Mouse (Mus musculus): Measurements from ENCODE around the gene Ipo4. TPM values are rescaled to one million over a fixed set of nuclear protein-coding genes. Genes with fewer than 3 reads are reported as not detected.

Gene Ipo4
- polyA plus RNA-seq (2015; fragmentation: Nextera tagmentation; extraction: Ambion mirVana): 24.1 and 28.0 TPM in 2 replicates

DNA sequence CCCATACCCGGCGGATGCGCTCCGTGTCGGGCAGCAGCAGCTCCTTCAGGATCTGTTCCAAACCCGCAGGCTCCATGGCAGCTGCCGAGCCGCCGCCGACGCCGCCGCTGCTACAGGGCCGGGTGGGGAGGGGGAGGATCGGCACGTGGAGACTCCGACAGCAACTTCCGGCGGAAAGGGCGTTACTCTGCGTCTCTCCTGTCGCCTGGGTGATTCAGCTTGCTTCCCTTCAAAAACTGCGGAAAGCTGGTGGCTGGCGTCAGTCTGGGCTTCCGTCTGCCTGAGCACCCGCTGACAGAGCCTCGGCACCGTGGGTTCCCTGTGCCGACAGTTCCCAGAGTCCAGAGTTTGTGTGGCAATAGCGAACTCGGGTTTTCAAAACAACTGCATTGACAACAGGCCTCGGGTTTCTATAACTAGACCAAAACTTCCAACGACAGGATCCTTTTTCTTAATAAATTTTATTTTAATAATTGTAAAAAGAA, at the start of gene Ipo4:
Gene Ipo4 (minus strand): TSS at position 435 of the 485 bp plus-strand sequence.

GRCm38 (mm10) chr14:55681160-55682117, 45.7 kb upstream of the Ipo4 start, which contains the start of gene Tinf2:
Gene Tinf2 (minus strand): TSS chr14:55681820.

DNA sequence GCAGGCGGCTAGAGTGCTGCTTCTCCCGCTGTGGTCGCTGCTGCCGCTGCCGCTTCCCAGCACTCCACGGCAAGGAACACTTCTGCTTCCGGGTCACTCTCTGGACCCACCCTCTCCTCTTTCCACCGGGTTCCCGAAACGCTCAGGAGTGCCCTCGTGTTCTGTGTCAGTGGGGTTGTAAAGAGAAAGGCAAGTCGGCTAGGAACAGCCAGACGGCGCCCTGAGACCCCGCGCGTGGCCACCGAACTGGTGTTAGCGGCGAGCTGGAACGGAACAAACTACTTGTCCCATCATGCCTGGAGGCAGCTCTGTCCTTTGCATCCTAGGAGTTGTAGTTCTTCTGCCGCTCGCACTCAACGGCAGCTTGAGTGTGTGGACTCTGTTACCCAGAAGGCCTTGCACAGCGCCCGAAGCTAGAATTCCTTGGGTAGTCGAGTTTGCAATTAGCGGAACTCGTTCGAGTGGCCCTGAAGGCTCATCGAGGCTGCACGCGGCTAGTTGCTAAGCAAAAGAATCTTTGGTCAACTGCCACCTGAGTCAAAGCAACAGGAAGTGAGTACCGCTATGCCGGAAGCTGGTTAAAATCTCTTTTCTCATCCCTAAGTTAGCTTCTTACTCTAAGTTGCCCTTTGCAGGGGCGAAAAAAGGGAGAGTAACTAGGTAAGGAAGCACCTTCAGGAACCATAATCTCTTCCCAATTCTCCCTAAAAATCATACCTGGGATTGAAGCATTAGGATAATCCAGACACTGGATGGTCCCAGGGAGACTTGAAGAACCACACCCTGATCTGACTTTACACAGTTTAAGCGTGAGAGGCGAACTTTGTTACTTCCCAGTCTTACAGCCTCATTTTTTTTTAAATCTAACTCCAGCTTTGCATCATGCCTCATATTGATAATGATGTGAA, 36.3 kb upstream of the Ipo4 start, which contains the start of the genes Gmpr2 and Nedd8:
Gene Gmpr2 (plus strand): TSS at position 109 of the 908 bp plus-strand sequence.
Gene Nedd8 (minus strand): TSS at position 292 of the 908 bp plus-strand sequence.

GRCm38 (mm10) chr14:55659960-55660573, 24.3 kb upstream of the Ipo4 start, which contains the start of gene Mdp1:
Gene Mdp1 (minus strand): TSS chr14:55660508.

DNA sequence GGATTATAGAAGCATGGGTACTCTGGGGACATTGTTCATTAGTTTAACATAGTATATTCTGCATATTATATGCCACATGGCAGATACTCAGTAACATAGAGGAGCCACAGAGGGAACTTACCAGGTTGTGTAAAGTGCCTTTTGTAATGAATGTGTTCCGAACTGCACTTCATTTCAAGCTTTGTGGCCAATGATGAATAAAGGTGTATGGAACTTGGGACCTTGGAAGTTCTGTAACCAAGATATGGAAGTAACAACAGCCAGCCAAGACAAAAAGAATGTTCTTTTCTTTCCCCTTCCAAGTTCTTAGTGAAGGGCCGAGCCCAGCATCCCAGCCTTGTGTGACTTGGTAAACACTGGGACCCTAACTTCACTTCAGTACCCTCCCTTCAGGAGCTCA, 14.1 kb upstream of the Ipo4 start, which contains the start of gene Tssk4:
Gene Tssk4 (plus strand): TSS at position 301 of the 400 bp plus-strand sequence.

DNA sequence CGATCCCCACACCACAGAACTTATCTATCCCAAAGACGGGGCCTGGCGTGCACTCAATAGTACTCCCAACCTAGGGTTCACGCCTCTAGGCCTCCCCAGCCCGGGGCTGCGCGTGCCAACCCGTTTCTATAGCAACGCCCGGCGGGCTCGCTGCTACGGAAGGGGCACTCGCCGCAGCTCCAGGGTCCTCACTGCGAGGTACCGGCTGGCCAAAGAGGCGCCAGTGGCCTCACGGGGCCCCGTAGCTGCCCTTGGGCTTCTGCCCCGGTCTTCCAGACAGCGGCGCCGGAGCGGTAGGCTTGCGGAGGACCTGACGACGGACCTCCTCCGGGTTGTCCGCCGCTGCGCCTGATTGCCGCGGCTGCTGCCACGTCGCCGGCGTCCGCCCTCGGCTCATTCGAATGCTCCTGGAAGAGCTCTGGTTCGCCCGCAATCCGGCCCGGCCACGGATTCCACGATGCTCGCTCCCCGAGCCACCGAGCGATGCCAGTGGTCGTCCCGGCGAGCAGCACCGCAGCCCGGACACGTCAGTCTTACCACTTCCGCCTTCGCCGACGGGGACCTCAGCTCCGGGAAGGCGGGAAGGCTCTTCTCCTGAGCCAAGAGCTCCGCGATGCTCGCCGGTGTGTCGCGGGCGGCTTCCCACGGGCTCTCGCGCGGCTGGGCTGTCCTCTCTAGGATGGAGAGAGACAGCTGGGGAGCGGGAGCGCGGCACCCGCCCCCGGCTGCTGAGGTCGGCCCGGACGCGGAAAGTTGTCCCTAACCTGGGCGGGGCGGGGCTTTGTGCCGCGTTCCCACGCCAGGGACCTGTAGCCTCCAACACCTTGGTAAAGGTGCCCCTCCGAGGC, 7.5 kb upstream of the Ipo4 start, which contains the start of gene Tm9sf1:
Gene Tm9sf1 (minus strand): TSS at position 747 of the 848 bp plus-strand sequence.

DNA sequence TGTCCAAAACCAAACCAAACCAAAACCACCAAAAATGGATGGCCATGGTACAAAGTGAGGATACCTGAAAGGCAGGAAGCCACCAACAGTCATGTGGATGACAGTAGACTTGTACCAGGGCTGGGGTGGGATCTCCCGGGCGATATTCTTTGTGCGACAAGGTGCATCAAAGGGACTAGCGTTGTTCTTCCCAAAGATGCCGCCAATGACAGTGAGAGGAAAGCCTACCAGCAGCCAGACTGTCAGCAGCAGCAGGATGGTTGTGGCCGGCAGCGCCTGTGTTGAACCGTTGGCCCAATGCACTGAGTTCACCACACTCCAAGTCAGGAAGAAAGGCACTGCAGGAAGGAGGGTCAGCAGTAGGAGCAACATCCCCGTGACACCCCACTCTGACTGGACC, 2.0 kb upstream of the Ipo4 start, which contains the start of gene Gm49378:
Gene Gm49378 (minus strand): TSS at position 101 of the 400 bp plus-strand sequence.

GRCm38 (mm10) chr14:55617822-55618221, 17.9 kb downstream of the Ipo4 start, which contains the start of gene Rec8:
Gene Rec8 (plus strand): TSS chr14:55618037.

DNA sequence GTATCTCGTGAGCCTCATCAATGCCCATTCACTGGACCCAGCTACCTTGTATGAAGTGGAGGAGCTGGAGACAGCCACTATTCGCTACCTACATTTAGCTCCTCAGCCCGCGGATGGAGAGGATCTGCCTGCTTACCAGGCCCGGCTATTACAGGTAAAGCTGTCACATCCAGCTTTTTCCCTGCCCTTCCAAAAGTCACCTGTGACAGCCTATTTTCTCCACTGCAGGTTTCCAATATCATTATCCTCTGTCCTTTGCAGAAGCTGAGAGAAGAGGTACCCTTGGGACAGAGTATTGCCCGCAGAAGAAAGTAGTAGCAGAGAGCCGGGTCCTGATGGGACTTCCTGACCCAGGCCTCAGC, 32.5 kb downstream of the Ipo4 start, which contains the start of gene Irf9:
Gene Irf9 (plus strand): TSS at position 301 of the 362 bp plus-strand sequence.

GRCm38 (mm10) chr14:55591331-55591891, 44.3 kb downstream of the Ipo4 start, which contains the start of gene Rnf31:
Gene Rnf31 (plus strand): TSS chr14:55591708.

DNA sequence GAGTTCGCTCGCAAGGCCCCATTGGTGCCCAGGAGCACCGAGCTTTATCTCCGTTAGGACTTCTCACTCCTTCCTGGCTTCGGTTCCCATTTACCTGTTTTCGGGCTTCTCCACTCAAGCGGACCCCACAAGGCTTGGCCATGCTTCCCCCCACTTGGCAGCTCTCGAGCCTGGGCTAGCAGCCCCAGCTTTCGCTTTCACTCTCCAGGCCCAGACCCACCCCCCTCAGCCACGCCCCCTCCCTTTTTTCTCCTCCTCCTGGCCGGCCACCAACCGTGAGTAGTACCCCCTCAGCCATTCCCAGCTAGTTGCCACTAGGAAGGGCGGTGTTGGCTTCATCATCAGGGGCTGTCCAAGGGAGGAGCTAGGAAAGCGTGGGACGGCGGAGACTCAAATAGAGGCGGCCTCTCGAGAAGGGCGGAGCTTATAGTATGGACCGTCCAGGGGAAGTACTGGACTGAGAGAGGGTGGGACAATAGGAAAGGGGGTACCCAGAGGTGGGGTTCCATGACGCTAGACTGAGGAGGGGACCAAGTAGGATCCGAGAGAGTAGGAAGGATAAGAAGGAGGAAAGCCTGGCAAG, 44.9 kb downstream of the Ipo4 start, which contains the start of gene Psme2:
Gene Psme2 (minus strand): TSS at position 366 of the 583 bp plus-strand sequence.

DNA sequence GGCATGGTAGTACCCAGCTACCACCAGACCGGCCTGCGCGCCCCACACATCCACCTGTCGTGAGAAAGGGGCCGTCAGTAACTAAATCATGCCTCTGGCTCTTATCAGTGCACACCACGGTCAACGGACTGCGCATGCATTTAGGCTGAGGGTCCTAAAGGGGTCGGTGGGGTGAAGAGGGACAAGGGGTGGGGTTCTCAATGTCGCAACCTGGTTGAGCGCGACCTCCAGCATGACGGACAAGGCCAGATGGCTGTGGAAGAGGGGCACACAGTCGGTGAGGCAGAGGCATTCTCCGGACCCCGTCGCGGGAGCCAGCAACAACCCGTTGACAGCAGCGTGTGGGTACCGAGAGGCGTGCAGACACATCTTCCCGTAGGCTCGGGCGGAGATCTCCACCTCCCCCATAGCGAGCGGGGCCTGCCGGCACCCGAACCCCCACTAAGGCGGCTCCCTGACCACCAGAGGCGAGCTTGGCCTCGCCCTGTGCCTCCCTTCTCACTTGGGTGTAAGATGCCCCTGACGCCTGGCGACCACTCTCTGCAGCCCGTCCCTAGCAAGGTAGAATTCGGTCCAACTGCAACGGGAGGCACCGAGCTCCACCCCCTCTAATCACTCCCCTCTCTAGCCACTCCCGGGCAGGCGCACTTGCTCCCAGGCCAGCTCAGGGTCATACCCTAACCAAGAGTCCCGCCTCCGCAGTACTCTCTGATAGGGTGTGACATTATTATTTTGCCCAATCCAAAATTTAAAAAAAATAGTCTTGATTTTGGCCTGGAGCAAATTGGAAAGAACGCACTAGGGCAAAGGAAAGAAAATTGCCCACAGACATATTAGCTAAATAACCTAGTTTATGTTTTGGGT, 50.8 kb downstream of the Ipo4 start, which contains the start of gene Emc9:
Gene Emc9 (minus strand): TSS at position 601 of the 864 bp plus-strand sequence.

DNA sequence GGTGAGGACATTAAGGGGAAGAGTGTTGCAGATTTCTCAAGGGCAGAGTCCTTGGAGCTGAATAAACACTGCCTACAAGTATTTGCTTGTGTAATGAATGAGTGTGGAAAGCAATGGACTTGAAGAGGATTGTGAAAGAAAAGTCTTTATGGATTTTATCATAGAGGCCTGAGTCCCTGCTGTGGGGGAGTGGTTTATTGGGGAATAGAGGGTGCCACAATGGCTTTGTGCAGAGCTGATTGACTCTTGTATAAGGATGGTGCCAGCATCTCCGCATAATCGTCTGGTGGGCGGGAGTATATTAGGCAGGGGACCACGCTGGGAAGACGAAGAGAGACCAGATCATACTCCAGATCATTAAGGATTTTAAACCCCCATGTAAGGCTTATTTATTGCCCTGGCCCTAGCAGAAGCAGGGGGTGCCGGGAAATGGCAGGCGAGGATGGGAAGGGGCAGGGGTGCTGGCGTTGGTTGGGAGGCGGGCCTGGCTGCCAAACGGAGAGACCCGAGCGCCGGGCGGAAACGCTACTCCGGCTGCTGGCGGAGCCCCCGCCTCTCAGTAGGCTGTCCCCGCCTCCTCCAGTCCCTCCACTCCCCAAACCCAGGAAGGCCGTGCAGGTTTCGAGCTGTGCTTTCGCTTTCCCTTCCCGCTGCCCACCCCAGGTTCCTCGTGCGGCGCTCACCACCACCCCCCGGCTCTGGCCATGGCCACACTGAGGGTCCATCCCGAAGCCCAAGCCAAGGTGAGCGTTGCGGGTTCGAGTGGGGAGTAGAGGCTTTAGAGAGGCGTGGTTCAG, 57.7 kb downstream of the Ipo4 start, which contains the start of gene Psme1:
Gene Psme1 (plus strand): TSS at position 253 of the 797 bp plus-strand sequence.

Data from spleen, postnatal 0 days (tissue).